Comparison of ENCODE assay signal across 9 mouse cellular contexts in genomic region chr5:130938274-130938741, GRCm38 (mm10).
DNase-seq lines count a peak whose midpoint lies in the region; ATAC-seq and TF ChIP-seq lines count a peak whose summit lies in the region.
"Had no signal": no experiment of that assay in that cellular context is flagged by ENCODE, and none has a peak within 500 bp of the region (broad histone marks: within the 10 kb centered on the region; RNA-seq: fewer than 3 reads in every experiment).

No protein-coding gene starts in this region.

- H3K27me3 ChIP-seq in forebrain, embryonic 16.5 days (replicated peaks; ENCODE audit: control insufficient read depth, insufficient read depth, low read length) = no peaks in the 10 kb centered on the region
- H3K27me3 ChIP-seq in midbrain, postnatal 0 days (ENCODE audit: insufficient read depth, low read length) = no peaks in the 10 kb centered on the region
- no peaks in the 10 kb centered on the region for H3K27me3 ChIP-seq in intestine, postnatal 0 days (replicated peaks; ENCODE audit: control insufficient read depth, insufficient read depth, low read length)
- H3K27me3 ChIP-seq: megakaryocyte, embryonic 14.5 days had no signal

- peak; percentile 77 for ATAC-seq in forebrain, embryonic 16.5 days
- ATAC-seq in midbrain, postnatal 0 days (ENCODE audit: low FRiP score) = no peak
- no peak for ATAC-seq in intestine, postnatal 0 days

- peaks cover 18% of the 10 kb centered on the region for H3K4me1 ChIP-seq in forebrain, embryonic 16.5 days (replicated peaks; ENCODE audit: control insufficient read depth, insufficient read depth, low read length)
- H3K4me1 ChIP-seq in midbrain, postnatal 0 days (ENCODE audit: insufficient read depth, low read length) = no peaks in the 10 kb centered on the region
- no peaks in the 10 kb centered on the region for H3K4me1 ChIP-seq in intestine, postnatal 0 days (replicated peaks; ENCODE audit: control insufficient read depth, insufficient read depth, low read length)
- H3K4me1 ChIP-seq: megakaryocyte, embryonic 14.5 days had no signal

- no peaks in the 10 kb centered on the region for H3K9me3 ChIP-seq in forebrain, embryonic 16.5 days (ENCODE audit: control insufficient read depth, low read length)
- H3K9me3 ChIP-seq in midbrain, postnatal 0 days (ENCODE audit: low read length) = no peaks in the 10 kb centered on the region
- no peaks in the 10 kb centered on the region for H3K9me3 ChIP-seq in intestine, postnatal 0 days (ENCODE audit: control insufficient read depth)

- H3K27ac ChIP-seq in forebrain, embryonic 16.5 days (ENCODE audit: low read length) = peak overlapping the region; percentile 85
- no peak overlapping the region for H3K27ac ChIP-seq in midbrain, postnatal 0 days (ENCODE audit: low read depth, low read length)
- H3K27ac ChIP-seq in intestine, postnatal 0 days (ENCODE audit: low read depth, low read length) = no peak overlapping the region

- no peak for TF ChIP-seq CTCF in midbrain, postnatal 0 days (IDR thresholded peaks at IDR 0.05)
- TF ChIP-seq CTCF in intestine, postnatal 0 days (IDR thresholded peaks at IDR 0.05; ENCODE audit: low read depth) = no peak

- intact Hi-C loops in left cerebral cortex, postnatal 10 days (cut with DNase I) = no loop called here

- H3K9ac ChIP-seq in forebrain, embryonic 16.5 days (replicated peaks; ENCODE audit: low read depth, low read length) = no peak overlapping the region
- no peak overlapping the region for H3K9ac ChIP-seq in midbrain, postnatal 0 days (replicated peaks; ENCODE audit: low read length, poor library complexity, severe bottlenecking)
- H3K9ac ChIP-seq in intestine, postnatal 0 days (ENCODE audit: low read depth, low read length) = no peak overlapping the region

- DNase-seq in kidney, adult 11 months = peak; percentile 5
- DNase-seq in kidney, adult 8-10 months = no peak
- peak; percentile 47 for DNase-seq in cerebellum, adult 9-10 months
- DNase-seq in left cerebral cortex, postnatal 10 days (ENCODE audit: extremely low spot score in 1 of 2, low spot score in 2 of 2) = peak; percentile 28 to 30
- DNase-seq in midbrain, postnatal 0 days (ENCODE audit: low spot score) = peak; percentile 66
- DNase-seq in testis, postnatal 14 days (ENCODE audit: low spot score) = no peak

- 0% methylated on average over 7 of the region's 7 CpGs for WGBS in forebrain, embryonic 16.5 days
- 3% methylated on average over 7 of the region's 7 CpGs for WGBS in midbrain, postnatal 0 days
- WGBS in intestine, postnatal 0 days = 16% methylated on average over 7 of the region's 7 CpGs

- H3K4me2 ChIP-seq in forebrain, embryonic 16.5 days (ENCODE audit: low read length) = no peak overlapping the region
- no peak overlapping the region for H3K4me2 ChIP-seq in midbrain, postnatal 0 days (ENCODE audit: low read depth, low read length, poor library complexity, severe bottlenecking)
- H3K4me2 ChIP-seq in intestine, postnatal 0 days (replicated peaks; ENCODE audit: low read depth) = no peak overlapping the region

- no peaks in the 10 kb centered on the region for H3K36me3 ChIP-seq in forebrain, embryonic 16.5 days (ENCODE audit: control insufficient read depth, insufficient read depth)
- no peaks in the 10 kb centered on the region for H3K36me3 ChIP-seq in midbrain, postnatal 0 days (ENCODE audit: insufficient read depth, low read length)
- no peaks in the 10 kb centered on the region for H3K36me3 ChIP-seq in intestine, postnatal 0 days (ENCODE audit: control insufficient read depth, insufficient read depth)

- H3K4me3 ChIP-seq in forebrain, embryonic 16.5 days (replicated peaks; ENCODE audit: low read length) = no peak overlapping the region
- no peak overlapping the region for H3K4me3 ChIP-seq in midbrain, postnatal 0 days (ENCODE audit: low read depth, low read length)
- no peak overlapping the region for H3K4me3 ChIP-seq in intestine, postnatal 0 days (ENCODE audit: low read depth, low read length)
- H3K4me3 ChIP-seq: megakaryocyte, embryonic 14.5 days had no signal

Comparison
In these comparisons a context has a peak if more than half of its experiments do, and no peak if none do; other contexts are left out.
1. DNase-seq: peak in kidney, adult 11 months (single experiment), cerebellum, adult 9-10 months (single experiment), left cerebral cortex, postnatal 10 days (2 of 2) and midbrain, postnatal 0 days (single experiment); none in kidney, adult 8-10 months (0 of 2) and testis, postnatal 14 days (single experiment).